Mouse (Mus musculus) spleen, adult 2 months (tissue): ENCODE measurements around the gene Pcdh9. TPM values are rescaled to one million over a fixed set of nuclear protein-coding genes. Genes with fewer than 3 reads are reported as not detected.

Experiments used
- DNase-seq, 2 experiments: peaks; one replicate each; pipeline versions ENCODE4 v3.0.0 to v3.0.0-alpha.2; 2012 to 2021; ENCODE audit warnings: low spot score in 2 of 2, low read depth in 1 of 2
- H3K27ac ChIP-seq: fragments of 200-500 bp; 2 replicates; pipeline ENCODE4 v1.5.1; 2012; ENCODE audit warnings: low read length, inconsistent platforms; ENCODE audit not compliant: insufficient read depth
- H3K27me3 ChIP-seq: fragments of 200-500 bp; 2 replicates; pipeline ENCODE4 v1.6.1; 2012; ENCODE audit warnings: mild to moderate bottlenecking, moderate library complexity, low read length, inconsistent platforms; ENCODE audit not compliant: control insufficient read depth, insufficient read depth
- H3K36me3 ChIP-seq: fragments of 200-500 bp; 2 replicates; pipeline ENCODE4 v1.6.1; 2012; ENCODE audit warnings: mild to moderate bottlenecking, low read length, inconsistent platforms; ENCODE audit not compliant: control insufficient read depth, insufficient read depth
- H3K4me1 ChIP-seq: fragments of 200-500 bp; 2 replicates; pipeline ENCODE4 v1.6.1; 2011; ENCODE audit warnings: inconsistent platforms; ENCODE audit not compliant: control insufficient read depth, insufficient read depth, insufficient read length
- H3K4me3 ChIP-seq: fragments of 200-500 bp; 2 replicates; pipeline ENCODE4 v1.5.1; 2011; ENCODE audit warnings: mild to moderate bottlenecking, inconsistent platforms; ENCODE audit not compliant: insufficient read depth, insufficient read length; ENCODE audit errors: extremely low read depth
- CTCF ChIP-seq: fragments of 200-500 bp; IDR thresholded peaks from 2 replicates; pipeline ENCODE4 v1.5.1; 2011; ENCODE audit warnings: mild to moderate bottlenecking, inconsistent platforms; ENCODE audit not compliant: insufficient read depth, insufficient read length, insufficient replicate concordance; ENCODE audit errors: extremely low read depth
- POLR2A ChIP-seq: fragments of 200-500 bp; IDR thresholded peaks from 2 replicates; pipeline ENCODE4 v1.6.1; 2011; ENCODE audit warnings: low read depth, low read length, inconsistent platforms
- WGBS: fragments of 180-500 bp; shearing (Covaris S2); methylation state at CpG from one replicate; pipeline ENCODE4 v1.1.7; 2018; 5-methylcytosine and 5-hydroxymethylcytosine counted together
- polyA plus RNA-seq: library from polyadenylated mRNA; depleted of rRNA; stranded (reverse); fragments of >200 nt; gene quantifications from 2 replicates; pipeline ENCODE4 v1.2.3, GENCODE M21; 2012

Pcdh9 gene
- polyA plus RNA-seq, 1 experiment, result 0.41 TPM

- no peak for TF ChIP-seq CTCF
- no peak for TF ChIP-seq POLR2A
- no peak overlapping the region for H3K27ac ChIP-seq
- WGBS, result 65% methylated on average over 1 of the region's 1 CpGs
- no peaks in the 10 kb centered on the region for H3K27me3 ChIP-seq
- H3K36me3 ChIP-seq, result no peaks in the 10 kb centered on the region
- no peak for DNase-seq
- no peaks in the 10 kb centered on the region for H3K4me1 ChIP-seq
- no peak overlapping the region for H3K4me3 ChIP-seq
Measured at GRCm38 (mm10) chr14:93719208-93719607, 171.3 kb downstream of the Pcdh9 start.

- Histone ChIP-seq H3K27ac (no peak overlapping the region), H3K36me3 (no peaks in the 10 kb centered on the region), H3K4me3 (no peak overlapping the region), H3K4me1 (no peaks in the 10 kb centered on the region), H3K27me3 (no peaks in the 10 kb centered on the region)
- no peak for DNase-seq
- WGBS, result 85% methylated on average over 12 of the region's 12 CpGs
- TF ChIP-seq POLR2A (no peak), CTCF (no peak)
Measured at GRCm38 (mm10) chr14:93713250-93713935, 177.1 kb downstream of the Pcdh9 start.

- WGBS, result 83% methylated on average over 3 of the region's 3 CpGs
- no peak overlapping the region for H3K27ac ChIP-seq
Measured at GRCm38 (mm10) chr14:93708651-93709050, 181.8 kb downstream of the Pcdh9 start.

GRCm38 (mm10) chr14:93701385-93702101, 188.9 kb downstream of the Pcdh9 start:
- H3K36me3 ChIP-seq, result no peaks in the 10 kb centered on the region
- no peaks in the 10 kb centered on the region for H3K4me1 ChIP-seq
- H3K4me3 ChIP-seq, result no peak overlapping the region
- H3K27me3 ChIP-seq, result no peaks in the 10 kb centered on the region
- no peak for DNase-seq
- no peak overlapping the region for H3K27ac ChIP-seq
- WGBS, result 70% methylated on average over 12 of the region's 12 CpGs
- TF ChIP-seq CTCF (no peak), POLR2A (no peak)

More at GRCm38 (mm10) chr14:93708651-93709050, 181.8 kb downstream of the Pcdh9 start:
- Histone ChIP-seq H3K36me3 (no peaks in the 10 kb centered on the region), H3K4me3 (no peak overlapping the region), H3K27me3 (no peaks in the 10 kb centered on the region), H3K4me1 (no peaks in the 10 kb centered on the region)
- DNase-seq, result no peak
- TF ChIP-seq POLR2A, result no peak
- no peak for TF ChIP-seq CTCF

GRCm38 (mm10) chr14:93700916-93701315, 189.6 kb downstream of the Pcdh9 start:
- no peak for DNase-seq
- H3K27ac ChIP-seq, result no peak overlapping the region
- H3K27me3 ChIP-seq, result no peaks in the 10 kb centered on the region
- no peaks in the 10 kb centered on the region for H3K4me1 ChIP-seq
- H3K4me3 ChIP-seq, result no peak overlapping the region
- WGBS, result 93% methylated on average over 1 of the region's 1 CpGs
- TF ChIP-seq POLR2A (no peak), CTCF (no peak)
- H3K36me3 ChIP-seq, result no peaks in the 10 kb centered on the region

- H3K4me3 ChIP-seq, result no peak overlapping the region
- no peak for DNase-seq
- TF ChIP-seq CTCF, result no peak
- no peak for TF ChIP-seq POLR2A
- 84% methylated on average over 1 of the region's 1 CpGs for WGBS
- H3K36me3 ChIP-seq, result no peaks in the 10 kb centered on the region
- H3K4me1 ChIP-seq, result no peaks in the 10 kb centered on the region
- H3K27ac ChIP-seq, result no peak overlapping the region
- H3K27me3 ChIP-seq, result no peaks in the 10 kb centered on the region
Measured at GRCm38 (mm10) chr14:93684641-93685040, 205.8 kb downstream of the Pcdh9 start.

GRCm38 (mm10) chr14:93675273-93676068, 215.0 kb downstream of the Pcdh9 start:
- DNase-seq, result no peak
- Histone ChIP-seq H3K27me3 (no peaks in the 10 kb centered on the region), H3K27ac (no peak overlapping the region), H3K4me3 (no peak overlapping the region), H3K36me3 (no peaks in the 10 kb centered on the region), H3K4me1 (no peaks in the 10 kb centered on the region)
- TF ChIP-seq CTCF (no peak), POLR2A (no peak)
- 81% methylated on average over 5 of the region's 5 CpGs for WGBS
